Mouse (Mus musculus) urinary bladder, postnatal 25 days (tissue): ENCODE data around the gene Cd63.

Source experiments
- DNase-seq: peaks from one replicate; pipeline ENCODE4 v3.0.0; 2022; ENCODE audit warnings: low spot score

Gene Cd63

DNA sequence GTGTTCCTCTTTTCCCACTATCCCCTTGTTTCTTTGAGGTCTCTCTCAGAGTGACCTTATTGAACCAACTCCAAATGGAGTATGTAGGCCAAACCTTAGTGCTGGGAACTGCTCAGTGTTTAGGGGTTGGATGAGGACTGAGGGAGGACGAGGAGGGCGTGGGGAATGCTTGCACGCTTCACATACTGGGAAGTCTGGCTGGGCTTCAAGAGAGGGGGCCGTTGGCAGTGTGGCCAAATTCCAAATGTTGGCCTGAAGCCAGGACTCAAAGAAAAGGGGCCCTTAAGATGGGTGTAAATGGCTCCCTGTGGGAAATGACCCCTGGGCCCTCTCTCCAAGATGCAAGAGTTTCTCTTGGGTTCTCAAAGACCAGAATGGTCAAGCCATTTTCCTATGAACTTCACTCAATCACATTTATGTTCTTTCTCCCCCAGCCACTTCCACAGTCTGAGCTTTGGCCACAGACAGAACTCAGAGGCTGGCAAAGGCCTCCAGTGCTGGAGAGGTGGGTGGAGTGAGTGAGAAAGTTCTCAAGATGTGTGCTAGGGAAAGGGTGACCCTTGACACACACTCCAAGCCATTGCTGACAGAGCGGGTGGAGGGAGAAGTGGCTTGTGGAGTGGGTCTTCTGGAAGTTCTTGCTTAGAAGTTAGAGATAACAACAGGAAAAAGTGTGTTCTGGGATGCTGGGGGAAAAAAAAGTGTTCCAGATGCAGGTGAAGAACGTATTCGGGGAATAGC is 29.0 kb downstream of the Cd63 start:
- no peak for DNase-seq

GRCm38 (mm10) chr10:128931441-128931840 is 30.7 kb downstream of the Cd63 start:
- DNase-seq, result no peak

GRCm38 (mm10) chr10:128933574-128933973 is 32.8 kb downstream of the Cd63 start, which contains the start of gene Itga7:
Gene Itga7, plus strand, starts transcription at chr10:128933818.
- no peak for DNase-seq

DNA sequence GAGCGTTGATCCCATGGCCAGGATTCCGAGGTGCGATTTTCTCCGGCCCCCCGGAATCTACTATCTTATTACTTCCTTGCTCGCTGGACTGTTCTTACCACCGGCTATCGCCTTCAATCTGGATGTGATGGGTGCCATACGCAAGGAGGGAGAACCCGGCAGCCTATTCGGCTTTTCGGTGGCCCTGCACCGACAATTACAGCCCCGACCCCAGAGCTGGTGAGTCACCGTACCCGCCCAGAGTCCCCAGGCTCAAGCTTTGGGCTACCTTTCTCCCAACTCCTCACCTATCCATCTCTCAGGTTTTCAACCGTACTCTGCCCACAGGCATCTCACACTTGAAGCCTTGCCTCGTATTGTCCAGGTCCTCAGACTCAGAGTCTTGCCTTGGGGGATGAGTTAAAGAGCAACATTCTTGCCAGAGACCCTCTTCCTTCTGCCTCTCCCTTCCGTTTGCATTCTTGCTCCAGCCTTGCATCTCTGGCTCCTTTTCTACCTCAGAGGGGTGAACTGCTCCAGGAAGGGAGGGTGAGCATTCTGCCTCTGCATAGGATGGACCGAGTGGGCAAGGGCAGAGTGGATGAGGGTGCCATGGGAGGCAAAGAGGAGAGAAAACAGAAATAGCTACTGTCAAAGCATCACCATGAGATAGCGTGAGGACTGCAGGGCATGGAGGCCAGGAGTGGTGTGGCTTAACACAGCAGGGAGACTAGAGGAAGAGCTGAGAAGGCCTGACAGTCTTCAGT is 33.4 kb downstream of the Cd63 start:
- no peak for DNase-seq

- no peak for DNase-seq
These were observed 34.4 kb downstream of the Cd63 start for GRCm38 (mm10) chr10:128934997-128935787.

DNA sequence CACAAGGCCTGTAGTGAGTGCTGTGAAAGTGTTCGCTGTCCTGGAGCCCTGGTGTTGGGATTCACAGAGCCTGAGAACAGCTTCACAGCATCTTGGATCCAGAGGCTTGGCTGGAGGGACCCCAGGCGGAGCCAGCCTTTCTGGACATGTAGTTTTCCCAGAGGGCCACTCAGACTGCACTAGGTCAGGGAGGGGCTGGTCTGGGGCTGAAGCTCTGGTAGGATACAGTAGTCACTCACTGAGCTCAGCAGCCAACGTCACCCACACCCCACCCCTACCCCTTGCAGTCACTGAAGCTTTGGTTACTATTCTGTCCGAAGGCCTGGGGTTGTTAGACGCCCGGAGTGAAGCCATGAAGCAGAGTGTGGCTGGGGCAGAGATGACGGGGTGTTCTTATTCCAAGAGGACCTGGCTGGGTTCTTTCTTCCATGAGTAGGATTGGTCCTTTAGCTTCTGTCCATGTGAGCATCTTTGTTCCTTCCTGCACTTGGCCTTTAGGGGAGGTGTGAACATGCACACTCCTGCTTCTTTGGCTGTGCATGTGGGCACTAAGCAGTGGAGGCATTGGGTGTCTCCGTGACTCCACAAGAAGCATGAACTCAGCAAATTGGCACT is 35.1 kb downstream of the Cd63 start:
- DNase-seq, result no peak

DNA sequence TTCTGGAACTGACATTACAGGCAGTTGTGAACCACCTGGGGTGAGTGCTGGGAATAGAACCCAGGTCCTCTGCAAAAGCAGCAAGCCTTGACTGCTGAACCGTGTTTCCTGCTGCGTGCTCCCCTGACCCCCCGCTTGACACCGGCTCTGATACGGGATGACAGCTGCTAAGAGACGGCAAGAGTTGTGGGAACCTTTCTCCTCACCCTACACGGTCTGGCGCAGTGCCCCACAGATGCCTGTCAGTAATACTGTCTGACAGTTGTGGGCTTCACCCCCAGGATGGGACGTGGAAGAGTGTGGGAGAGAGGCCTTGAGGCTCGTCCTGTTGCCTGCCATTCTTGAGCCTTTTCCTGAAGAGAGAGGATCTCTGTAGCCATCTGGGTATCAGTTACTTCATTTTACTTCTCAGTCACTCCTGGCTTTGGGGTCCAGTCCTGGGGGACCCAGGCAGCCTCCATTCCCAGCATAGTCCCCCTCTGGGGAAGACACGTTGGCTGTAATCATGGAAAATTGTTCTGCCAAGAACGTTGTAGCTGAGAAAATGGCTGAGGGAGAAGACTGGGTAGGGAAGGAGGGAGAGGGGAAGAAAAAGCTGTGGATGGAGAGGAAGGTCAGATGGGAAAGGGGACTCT is 37.1 kb downstream of the Cd63 start:
- no peak for DNase-seq

DNA sequence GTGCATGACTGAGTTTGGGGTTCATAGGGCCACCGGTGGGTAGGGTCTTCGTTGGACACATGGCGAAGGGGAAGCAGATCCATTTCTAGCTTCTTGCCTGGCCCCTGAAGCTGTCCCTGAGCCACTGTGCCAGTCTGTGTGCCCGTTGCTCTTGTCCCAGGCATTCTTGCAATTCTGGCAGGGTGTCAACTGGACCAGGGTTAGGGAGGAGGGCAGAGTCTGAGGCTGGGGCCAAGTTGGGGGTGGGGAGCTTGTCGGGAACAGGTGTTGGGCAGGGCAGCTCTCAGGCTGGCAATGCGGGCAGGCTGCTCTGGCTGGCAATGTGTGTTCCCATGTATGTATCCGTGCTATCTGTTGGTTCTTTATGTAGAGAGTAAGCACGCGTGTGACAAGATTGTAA is 37.7 kb downstream of the Cd63 start:
- no peak for DNase-seq

- DNase-seq, result no peak
These were observed 38.2 kb downstream of the Cd63 start for GRCm38 (mm10) chr10:128938974-128939373.

DNA sequence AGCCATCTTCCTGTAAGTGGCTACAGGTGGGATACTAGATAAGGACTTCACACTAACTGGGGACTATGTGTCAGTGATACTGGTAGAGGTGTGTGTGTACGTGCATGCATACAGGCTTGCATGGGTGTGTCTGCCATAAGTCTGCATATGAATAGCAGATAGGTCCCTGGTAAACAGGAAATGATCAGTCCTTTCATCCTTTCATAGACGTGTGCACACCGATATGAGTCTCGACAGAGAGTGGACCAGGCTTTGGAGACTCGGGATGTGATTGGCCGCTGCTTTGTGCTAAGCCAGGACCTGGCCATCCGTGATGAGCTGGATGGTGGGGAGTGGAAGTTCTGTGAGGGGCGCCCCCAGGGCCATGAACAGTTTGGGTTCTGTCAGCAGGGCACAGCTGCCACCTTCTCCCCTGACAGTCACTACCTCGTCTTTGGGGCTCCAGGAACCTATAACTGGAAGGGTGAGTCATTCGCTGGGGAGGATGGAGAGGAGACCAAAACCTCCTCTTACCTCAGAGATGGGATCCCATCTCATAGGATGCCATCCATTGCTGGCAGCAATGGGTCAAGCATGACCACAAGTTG is 39.8 kb downstream of the Cd63 start:
- no peak for DNase-seq

DNA sequence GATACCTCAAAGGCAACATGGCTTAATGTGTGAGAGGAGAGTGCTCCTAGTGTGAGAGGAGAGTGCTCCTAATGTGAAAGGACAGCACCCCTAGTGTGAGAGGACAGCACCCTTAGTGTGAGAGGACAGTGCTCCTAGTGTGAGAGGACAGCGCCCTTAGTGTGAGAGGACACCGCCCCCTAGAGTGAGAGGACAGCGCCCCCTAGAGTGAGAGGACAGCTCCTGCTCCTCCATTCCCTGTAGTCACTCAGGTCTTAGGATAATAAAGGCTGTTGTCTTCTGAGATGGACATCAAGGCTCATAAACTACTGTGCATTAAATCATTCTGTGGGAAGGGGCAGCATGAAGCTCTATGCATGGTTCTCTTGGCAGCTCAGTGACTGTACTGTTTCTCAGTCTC is 44.9 kb downstream of the Cd63 start:
- no peak for DNase-seq

DNA sequence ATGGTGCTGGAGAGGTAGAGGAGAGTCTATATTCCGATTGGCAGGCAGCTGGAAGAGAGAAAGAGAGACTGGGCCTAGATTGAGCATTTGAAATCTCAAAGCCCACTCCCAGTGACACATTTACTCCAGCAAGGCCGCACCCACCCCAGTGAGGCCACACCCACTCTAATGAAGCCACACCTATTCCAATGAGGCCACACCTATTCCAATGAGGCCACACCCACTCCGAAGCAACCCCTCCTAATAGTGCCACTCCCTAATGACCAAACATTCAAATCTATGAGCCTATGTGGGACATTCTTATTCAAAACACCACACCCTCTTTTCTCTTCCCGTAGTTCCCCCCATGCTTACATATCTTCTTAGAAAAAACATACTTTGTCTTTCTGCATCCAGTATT is 46.7 kb downstream of the Cd63 start:
- no peak for DNase-seq

DNA sequence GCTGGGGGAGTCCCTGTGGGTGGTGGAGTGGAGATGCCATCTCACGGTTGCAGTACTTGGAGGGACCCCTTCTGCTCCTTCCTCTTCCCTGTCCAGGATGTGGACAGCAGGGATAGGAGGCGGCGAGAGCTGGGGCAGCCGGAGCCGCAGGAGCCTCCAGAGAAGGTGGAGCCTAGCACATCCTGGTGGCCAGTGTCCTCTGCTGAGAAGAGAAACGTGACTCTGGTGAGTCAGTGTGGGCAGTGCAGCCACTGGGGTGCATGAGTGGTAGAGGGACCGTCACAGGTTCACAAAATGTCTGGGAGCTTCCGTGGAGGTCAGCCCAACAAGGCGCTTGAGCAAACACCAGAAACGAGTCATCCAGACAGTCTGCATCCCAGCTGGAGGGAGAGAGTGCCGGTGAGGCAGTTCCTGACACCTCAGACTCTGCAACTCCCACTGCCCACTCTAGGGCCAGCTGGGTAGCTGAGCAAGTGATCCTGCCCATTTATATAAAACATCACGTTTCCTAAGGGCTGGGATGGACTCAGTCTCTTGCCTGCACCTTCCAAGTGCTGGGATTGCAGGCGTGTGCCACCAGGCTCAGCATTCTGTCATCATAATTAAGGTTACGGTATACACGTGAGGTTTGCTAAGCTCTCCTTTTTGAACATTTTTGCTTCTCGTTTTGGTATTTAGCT is 49.6 kb downstream of the Cd63 start:
- no peak for DNase-seq

GRCm38 (mm10) chr10:128958340-128958739 is 57.6 kb downstream of the Cd63 start:
- no peak for DNase-seq

- DNase-seq, result no peak
These were observed 59.4 kb downstream of the Cd63 start for GRCm38 (mm10) chr10:128960142-128960541.

GRCm38 (mm10) chr10:128960590-128961584 is 60.1 kb downstream of the Cd63 start, which contains the start of gene Mettl7b:
Gene Mettl7b, minus strand, starts transcription at chr10:128960988.
- no peak for DNase-seq
